Mouse (Mus musculus) heart, postnatal 14 days (tissue): ENCODE results near the gene Pfas. TPM values are rescaled to one million over a fixed set of nuclear protein-coding genes. Genes with fewer than 3 reads are reported as not detected.
"Not testable (repeated sequence)": the region's sequence is repeated elsewhere in the genome, so short reads cannot be mapped to it uniquely, and the experiment has no call there.

Experiments
- DNase-seq, 2 experiments: peaks; one replicate each; pipeline ENCODE4 v3.0.0; 2021 to 2022
- intact Hi-C: fragments of 180-260 bp; cut with DNase I; formaldehyde crosslinking; loops from one replicate; pipeline ENCODE4 v1.15.1; 2025
- total RNA-seq, 2 experiments: library from RNA; stranded (reverse); gene quantifications; 2 replicates each; pipeline ENCODE4 v1.2.3; 2021

The Pfas gene
- total RNA-seq, 2 experiments from 2014 or later: 7.6 to 7.7 TPM

- no peak for DNase-seq
- intact Hi-C loops: no loop called here
These were observed 8.5 kb upstream of the Pfas start for GRCm38 (mm10) chr11:69016755-69017154.

DNA sequence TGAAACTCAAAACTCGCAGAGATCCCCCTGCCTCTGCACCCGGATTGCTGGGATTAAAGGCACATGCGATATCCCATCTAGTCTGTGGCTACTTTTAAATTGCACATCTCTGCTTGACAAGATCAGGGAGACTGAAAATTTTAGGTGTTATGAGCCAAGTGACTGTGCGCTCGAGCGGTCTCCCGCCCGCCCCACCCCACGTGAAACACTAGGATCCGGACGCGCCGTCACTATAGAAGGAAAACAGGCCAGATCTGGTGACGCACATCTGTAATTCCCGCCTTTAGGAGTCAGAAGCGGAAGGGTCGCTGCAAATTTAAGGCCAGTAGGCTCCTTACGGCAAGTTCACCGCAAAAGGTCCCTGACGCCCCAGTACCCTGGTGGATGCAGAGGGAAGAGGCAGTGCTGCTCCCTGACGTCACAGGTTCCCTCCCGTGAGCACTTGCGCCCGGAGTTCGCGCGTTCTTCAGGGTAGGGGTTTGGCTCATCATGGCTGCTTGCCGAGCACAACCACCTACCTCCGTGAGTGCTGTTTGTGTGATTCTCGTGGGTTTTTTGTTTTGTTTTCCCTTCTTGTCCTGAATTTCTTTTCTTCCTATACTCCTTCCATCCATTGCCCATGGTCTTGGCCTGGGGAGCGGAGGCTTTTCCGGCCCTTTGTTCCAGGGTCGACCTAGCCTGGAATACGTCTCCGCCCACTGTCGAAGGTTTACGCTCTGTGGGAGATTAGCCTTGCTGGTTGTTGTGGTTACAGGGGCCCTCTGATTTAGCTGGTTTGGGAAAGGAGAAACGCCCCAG, 7.6 kb upstream of the Pfas start, which contains the start of gene Ctc1:
Gene Ctc1, plus strand, starts transcription at position 268 of the 798 bp plus-strand sequence.
- DNase-seq: peak; percentile 84 to 90
- intact Hi-C loops: no loop called here

- DNase-seq: peak; percentile 79 to 89
- intact Hi-C loops: no loop called here
These were observed 3.9 kb upstream of the Pfas start for GRCm38 (mm10) chr11:69012071-69012601.

DNA sequence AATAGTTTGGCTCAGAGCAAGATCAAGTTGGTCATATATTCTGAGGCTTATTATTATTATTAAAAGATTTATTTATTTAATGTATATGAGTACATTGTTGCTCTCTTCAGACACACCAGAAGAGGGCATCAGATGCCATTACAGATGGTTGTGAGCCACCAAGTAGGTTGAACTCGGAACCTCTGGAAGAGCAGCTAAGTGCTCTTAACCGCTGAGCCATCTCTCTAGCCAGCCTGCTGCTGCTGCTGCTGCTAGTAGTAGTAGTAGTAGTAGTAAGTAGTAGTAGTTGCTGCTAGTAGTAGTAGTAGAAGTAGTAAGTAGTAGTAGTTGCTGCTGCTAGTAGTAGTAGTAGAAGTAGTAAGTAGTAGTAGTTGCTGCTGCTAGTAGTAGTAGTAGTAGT, 3.2 kb upstream of the Pfas start:
- DNase-seq, intact Hi-C loops: not testable (repeated sequence)

DNA sequence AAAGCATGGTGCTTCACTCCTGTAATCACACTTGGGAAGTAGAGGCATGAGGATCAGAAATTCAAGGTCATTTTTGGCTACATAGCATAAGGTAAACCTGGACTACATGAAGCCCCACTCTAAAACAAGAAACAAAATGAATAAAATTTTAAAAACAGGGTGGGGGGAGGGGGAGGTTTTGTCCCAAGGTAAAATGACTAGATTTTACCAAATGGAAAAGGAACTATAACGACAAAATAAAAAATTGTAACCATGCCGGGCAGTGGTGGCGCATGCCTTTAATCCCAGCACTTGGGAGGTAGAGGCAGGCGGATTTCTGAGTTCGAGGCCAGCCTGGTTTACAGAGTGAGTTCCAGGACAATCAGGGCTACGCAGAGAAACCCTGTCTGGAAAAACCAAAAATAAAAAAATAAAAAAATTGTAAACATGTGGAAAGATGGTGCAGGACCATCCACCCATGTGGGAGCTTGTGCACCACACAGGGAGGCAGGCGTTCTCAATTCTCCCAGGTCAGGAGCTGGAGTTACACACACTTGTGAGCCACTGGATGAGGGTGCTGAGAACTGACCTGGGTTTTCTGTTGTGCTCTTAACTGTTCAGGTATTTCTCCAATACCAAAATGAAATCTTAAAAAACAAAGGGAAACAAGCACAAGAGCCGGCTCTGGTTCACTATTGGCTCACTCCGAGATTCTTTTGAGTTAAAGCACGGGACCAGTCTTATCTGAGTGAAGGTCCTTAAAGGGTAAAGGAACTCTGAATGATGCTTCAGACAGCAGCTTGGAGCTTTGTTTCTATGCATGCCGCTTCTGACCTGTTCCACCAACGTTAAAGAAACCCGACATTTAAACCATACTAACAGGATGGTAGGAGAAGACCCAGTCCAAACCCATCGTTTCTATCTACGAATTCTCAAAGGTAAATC, 2.4 kb upstream of the Pfas start:
- intact Hi-C loops: no loop called here
- no peak for DNase-seq

- DNase-seq: no peak
- intact Hi-C loops: no loop called here
These were observed 1.2 kb upstream of the Pfas start for GRCm38 (mm10) chr11:69009508-69009907.

GRCm38 (mm10) chr11:69006575-69006974, 1.7 kb downstream of the Pfas start:
- intact Hi-C loops: not testable (repeated sequence)

DNA sequence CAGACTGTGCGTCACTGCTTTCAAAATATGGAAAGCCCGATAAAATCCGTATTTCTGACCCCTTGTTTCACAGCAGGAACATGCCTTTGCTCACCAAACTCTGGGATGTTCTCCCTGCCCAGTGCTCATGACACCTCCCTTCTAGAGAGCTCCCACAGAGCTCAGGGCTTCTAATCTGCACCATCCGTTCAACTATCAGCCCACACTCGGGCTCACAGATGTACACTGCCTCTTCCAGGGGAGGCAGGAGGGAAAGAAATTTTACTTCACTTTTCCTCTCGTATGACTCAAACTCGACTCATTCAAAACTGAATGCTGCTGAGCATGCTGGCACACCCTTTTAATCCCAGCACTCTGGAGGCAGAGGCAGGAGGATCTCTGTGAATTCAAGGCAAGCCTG, 3.1 kb downstream of the Pfas start:
- no peak for DNase-seq
- intact Hi-C loops: no loop called here

More at GRCm38 (mm10) chr11:69006575-69006974, 1.7 kb downstream of the Pfas start:
- not testable (repeated sequence) for DNase-seq

DNA sequence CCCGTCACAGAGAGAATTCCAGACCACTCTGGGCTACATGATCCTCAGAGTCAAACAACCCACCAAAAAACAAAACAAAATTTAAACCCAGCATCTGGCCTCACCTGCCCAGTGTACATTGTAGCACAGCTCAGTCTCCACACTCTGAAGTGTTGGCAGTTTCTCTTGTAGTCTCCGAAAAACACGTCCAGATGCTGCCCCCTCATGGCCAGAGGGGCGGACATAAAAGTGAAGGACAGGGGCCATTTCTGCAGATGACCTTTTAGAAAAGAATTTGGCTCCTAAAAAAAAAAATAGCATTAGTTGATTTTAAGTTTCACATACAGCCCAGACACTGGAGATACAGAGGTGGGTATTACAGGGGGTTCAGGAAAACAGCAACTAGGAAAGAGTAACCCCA, 4.7 kb downstream of the Pfas start:
- intact Hi-C loops: no loop called here
- DNase-seq: peak in 1 of 2 experiments; percentile 53

DNA sequence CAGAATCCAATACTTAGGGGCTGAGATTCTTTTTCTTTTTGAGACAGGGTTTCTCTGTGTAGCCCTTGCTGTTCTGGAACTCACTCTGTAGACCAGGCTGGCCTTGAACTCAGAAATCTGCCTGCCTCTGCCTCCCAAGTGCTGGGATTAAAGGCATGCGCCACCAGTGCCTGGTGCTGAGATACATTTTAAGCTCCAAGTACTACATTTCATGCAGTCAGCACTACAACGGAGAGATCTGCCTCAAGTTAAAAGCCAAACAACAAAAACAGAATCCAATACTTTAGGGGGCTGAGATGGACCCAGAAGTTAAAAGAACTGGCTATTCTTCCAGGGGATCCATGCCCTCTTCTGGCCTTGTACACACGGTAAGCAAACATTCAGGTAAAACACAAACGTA, 5.5 kb downstream of the Pfas start:
- intact Hi-C loops, DNase-seq: not testable (repeated sequence)

- intact Hi-C loops: no loop called here
- no peak for DNase-seq
These were observed 11.2 kb downstream of the Pfas start for GRCm38 (mm10) chr11:68997080-68997479.

DNA sequence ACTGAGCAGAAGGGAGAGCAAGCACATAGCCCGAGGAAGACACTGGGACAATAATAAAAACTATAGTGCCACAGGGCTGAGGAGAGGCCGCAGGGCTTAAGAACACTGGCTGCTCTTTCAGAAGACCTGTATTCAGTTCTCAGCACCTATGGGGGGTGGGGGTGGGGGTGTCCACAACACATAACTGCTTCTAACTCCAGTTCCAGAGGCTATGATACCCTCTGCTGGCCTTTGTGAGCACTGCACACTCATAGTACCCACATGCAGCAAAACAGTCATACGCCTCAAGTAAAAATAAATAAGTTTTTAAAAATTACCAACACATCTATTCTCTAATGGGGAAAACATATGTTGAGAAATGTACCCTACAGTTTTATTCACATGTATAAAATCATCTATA, 13.9 kb downstream of the Pfas start:
- intact Hi-C loops: no loop called here
- no peak for DNase-seq

- no peak for DNase-seq
- intact Hi-C loops: no loop called here
These were observed 15.1 kb downstream of the Pfas start for GRCm38 (mm10) chr11:68993122-68993521.

- intact Hi-C loops: no loop called here
- peak in 1 of 2 experiments; percentile 34 for DNase-seq
These were observed 19.9 kb downstream of the Pfas start for GRCm38 (mm10) chr11:68988341-68988740.

- intact Hi-C loops: no loop called here
- DNase-seq: no peak
These were observed 20.8 kb downstream of the Pfas start for GRCm38 (mm10) chr11:68987365-68987882.

DNA sequence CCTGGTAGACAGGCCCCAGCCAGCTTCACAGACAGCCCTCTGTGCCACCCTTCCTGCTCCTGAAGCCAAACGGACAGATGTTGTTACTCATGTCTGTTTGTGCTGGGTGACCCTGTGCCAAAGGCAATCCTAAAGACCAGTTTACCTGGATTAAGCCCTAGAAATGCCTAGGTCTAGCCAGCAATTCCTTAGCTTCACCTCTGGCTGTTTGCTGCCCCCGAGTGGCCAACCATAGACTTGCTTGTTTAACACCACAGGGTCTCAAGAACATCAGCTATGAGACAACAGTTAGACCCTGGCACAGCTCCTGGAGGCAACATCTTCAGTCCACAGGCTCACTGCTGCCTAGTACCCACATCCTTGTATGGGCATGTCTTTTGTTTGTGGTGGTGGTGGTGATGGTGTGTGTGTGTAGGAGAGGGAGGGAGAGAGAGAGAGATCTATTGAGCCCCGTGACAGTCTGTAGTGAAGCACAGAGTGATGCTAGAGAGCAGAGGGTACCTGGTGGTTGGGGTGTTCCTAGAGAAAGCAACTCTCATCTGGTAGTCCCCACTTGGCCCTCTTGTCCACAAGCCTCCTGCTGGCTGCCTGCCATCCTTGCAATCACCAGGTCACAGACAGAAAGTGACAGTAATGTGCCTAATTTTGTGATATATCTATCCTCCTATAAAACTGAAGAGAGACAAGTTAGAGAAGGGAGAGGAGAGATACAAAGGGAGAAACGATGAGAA, 25.5 kb downstream of the Pfas start:
- peak; percentile 79 to 87 for DNase-seq
- intact Hi-C loops: loop anchor here (1.0 kb wide), 1 partner anchor 79 kb away; no protein-coding TSS in a partner anchor

GRCm38 (mm10) chr11:68980919-68981318, 27.3 kb downstream of the Pfas start:
- DNase-seq: no peak
- intact Hi-C loops: loop anchor here (2.0 kb wide), 1 partner anchor 14 kb away; no protein-coding TSS in a partner anchor

DNA sequence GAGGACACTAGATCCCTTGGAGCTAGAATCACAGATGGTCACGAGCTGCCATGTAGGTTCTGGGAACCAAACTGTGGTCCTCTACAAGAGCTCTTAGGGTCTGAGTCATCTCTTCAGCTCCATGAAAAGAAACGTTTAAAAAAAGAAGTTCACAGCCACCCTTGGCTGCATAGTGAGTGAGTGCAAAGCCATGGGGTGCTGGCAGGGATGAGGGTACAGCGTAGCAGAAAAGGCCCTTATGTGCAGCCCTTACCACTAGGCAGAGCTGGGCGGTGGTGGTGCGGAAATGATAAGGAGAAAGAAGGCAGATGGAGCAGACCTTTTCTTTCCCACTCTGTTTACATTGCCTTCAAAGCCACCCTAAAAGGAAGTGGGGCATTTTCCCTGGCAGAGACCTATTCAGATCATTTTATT, 28.9 kb downstream of the Pfas start:
- no peak for DNase-seq
- intact Hi-C loops: no loop called here

GRCm38 (mm10) chr11:68975601-68976000, 32.7 kb downstream of the Pfas start:
- intact Hi-C loops: no loop called here

DNA sequence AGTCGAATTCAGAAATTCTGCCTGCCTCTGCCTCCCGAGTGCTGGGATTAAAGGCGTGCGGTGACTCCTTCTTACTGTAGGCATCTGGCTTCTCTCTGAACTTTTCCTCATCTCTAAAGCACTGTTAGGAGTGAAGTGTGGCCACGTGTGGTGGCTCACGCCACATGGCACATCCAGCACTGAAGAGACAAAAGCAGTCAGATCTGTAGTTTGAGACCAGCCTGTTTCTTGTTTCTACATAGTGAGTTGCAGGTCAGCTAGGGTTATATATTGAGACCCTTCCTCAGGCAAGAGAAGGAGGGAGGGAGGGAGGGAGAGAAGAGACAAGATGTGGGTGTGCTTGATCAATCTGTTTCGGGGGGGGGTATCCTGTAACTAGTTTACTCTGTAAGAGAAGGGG, 33.2 kb downstream of the Pfas start, which contains the start of gene Rangrf:
Gene Rangrf, minus strand, starts transcription at position 101 of the 400 bp plus-strand sequence.
- intact Hi-C loops: no loop called here
- DNase-seq: no peak

More at GRCm38 (mm10) chr11:68975601-68976000, 32.7 kb downstream of the Pfas start:
- DNase-seq: no peak
